Mouse (Mus musculus): ENCODE results near the gene Slc38a6. TPM values are rescaled to one million over a fixed set of nuclear protein-coding genes. Genes with fewer than 3 reads are reported as not detected.

The Slc38a6 gene
- polyA plus RNA-seq (2016; fragmentation: Nextera tagmentation; extraction: Ambion mirVana), result 10.0 and 12.6 TPM in 2 replicates

- H3K36me3 ChIP-seq, result peaks cover 20% of the 10 kb centered on the region
- peak; percentile 96 for ATAC-seq (ENCODE audit: low FRiP score, low read depth)
- under 1% methylated on average over 53 of the region's 53 CpGs for WGBS
Observed at GRCm38 (mm10) chr12:73286287-73287092, at the start of gene Slc38a6, which contains the start of gene Trmt5. Gene Slc38a6, plus strand, starts transcription at chr12:73286779. Gene Trmt5, minus strand, starts transcription at chr12:73286710.

DNA sequence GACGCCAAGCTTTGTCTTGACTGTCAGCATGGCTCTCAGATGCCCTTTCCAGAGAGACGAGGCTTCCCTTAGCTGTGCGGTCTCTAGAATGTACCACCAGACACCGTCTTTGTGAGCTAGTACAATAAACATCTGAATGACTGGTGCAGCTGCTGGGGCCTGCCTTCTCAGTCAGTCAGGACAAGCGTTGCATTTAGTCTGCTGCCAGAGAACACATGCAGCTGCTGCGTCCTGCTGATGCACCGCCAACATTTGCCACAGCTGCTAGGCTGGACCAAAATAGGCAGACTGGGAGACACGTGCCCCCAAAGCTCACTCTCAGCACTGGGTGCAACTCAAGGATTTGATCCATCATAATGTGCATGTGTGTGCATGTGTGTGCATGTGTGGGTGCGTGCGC is 44.6 kb upstream of the Slc38a6 start:
- no peak overlapping the region for H3K9ac ChIP-seq
- peak; percentile 86 for ATAC-seq (ENCODE audit: low FRiP score, low read depth)
- no peaks in the 10 kb centered on the region for H3K36me3 ChIP-seq
- H3K4me2 ChIP-seq (replicated peaks), result no peak overlapping the region
- no peaks in the 10 kb centered on the region for H3K27me3 ChIP-seq (replicated peaks)
- H3K9me3 ChIP-seq, result no peaks in the 10 kb centered on the region
- 30% methylated on average over 10 of the region's 10 CpGs for WGBS
- no peak overlapping the region for H3K27ac ChIP-seq
- no peak overlapping the region for H3K4me3 ChIP-seq
- H3K4me1 ChIP-seq, result peaks cover 7% of the 10 kb centered on the region; the same call in 1 of the 2 replicates

More at GRCm38 (mm10) chr12:73286287-73287092, at the start of gene Slc38a6, which contains the start of gene Trmt5:
- Histone ChIP-seq H3K4me1 (peaks cover 9% of the 10 kb centered on the region; the same call in 1 of the 2 replicates), H3K27me3 (replicated peaks) (no peaks in the 10 kb centered on the region), H3K9me3 (no peaks in the 10 kb centered on the region), H3K4me2 (replicated peaks) (peak within 1 kb of the TSS; percentile 60), H3K27ac (peak within 1 kb of the TSS; percentile 64), H3K9ac (peak within 1 kb of the TSS; percentile 65), H3K4me3 (peak within 1 kb of the TSS; percentile 60)

DNA sequence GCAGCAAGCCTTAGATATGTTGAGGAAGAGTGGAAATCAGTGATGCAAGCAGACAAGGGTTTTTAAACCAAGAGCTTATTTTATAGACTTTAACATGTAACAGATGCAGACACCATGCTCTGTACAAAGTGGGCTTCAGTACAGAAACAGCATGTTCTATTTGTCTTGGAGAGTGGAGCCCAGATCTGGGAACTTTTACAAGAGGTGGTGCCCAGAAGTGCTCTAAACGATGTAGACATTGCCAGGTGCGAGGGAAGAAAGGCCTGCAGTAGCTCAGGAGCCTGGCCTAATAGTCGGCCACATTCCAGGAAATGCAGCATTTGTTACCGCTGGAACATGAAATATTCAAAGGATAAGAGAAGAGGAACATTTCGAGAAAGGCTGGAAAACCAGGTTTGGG is 40.9 kb upstream of the Slc38a6 start:
- no peak overlapping the region for H3K27ac ChIP-seq
- whole genome bisulfite sequencing, result 81% methylated on average over 5 of the region's 5 CpGs
- H3K4me1 ChIP-seq, result peaks cover 7% of the 10 kb centered on the region; the same call in 1 of the 2 replicates
- H3K27me3 ChIP-seq (replicated peaks), result no peaks in the 10 kb centered on the region
- H3K4me3 ChIP-seq, result no peak overlapping the region
- ATAC-seq (ENCODE audit: low FRiP score, low read depth), result no peak
- H3K4me2 ChIP-seq (replicated peaks), result no peak overlapping the region
- H3K36me3 ChIP-seq, result no peaks in the 10 kb centered on the region
- H3K9me3 ChIP-seq, result no peaks in the 10 kb centered on the region
- no peak overlapping the region for H3K9ac ChIP-seq

GRCm38 (mm10) chr12:73255006-73255405 is 31.6 kb upstream of the Slc38a6 start:
- Histone ChIP-seq H3K4me3 (no peak overlapping the region), H3K9ac (no peak overlapping the region), H3K36me3 (no peaks in the 10 kb centered on the region), H3K27ac (no peak overlapping the region), H3K9me3 (no peaks in the 10 kb centered on the region), H3K4me1 (no peaks in the 10 kb centered on the region), H3K27me3 (replicated peaks) (no peaks in the 10 kb centered on the region), H3K4me2 (replicated peaks) (no peak overlapping the region)
- 73% methylated on average over 2 of the region's 2 CpGs for WGBS
- ATAC-seq (ENCODE audit: low FRiP score, low read depth), result no peak

DNA sequence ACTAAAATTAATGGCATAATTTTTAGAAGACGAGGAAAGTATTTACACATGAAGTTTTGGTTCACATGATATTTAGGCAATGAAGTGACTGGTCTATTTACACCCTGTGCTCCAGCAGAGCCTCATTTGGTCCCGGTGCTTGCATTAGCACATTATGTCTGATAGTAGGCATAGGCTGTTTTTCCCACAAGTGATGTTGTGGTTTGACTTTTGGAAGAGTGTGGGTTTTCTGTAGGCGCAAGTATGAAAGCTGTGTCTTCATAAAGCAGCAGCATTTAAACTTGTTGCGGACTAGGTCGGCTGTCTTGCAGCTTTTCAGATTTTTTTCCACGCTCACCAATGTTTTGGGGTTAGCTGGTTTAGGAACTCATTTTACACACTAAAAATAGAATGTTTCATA is 27.3 kb upstream of the Slc38a6 start:
- H3K4me1 ChIP-seq, result no peaks in the 10 kb centered on the region
- 94% methylated on average over 6 of the region's 6 CpGs for WGBS
- peaks cover 6% of the 10 kb centered on the region for H3K9me3 ChIP-seq
- no peak overlapping the region for H3K27ac ChIP-seq
- H3K4me3 ChIP-seq, result no peak overlapping the region
- ATAC-seq (ENCODE audit: low FRiP score, low read depth), result no peak
- no peak overlapping the region for H3K9ac ChIP-seq
- no peak overlapping the region for H3K4me2 ChIP-seq (replicated peaks)
- H3K27me3 ChIP-seq (replicated peaks), result no peaks in the 10 kb centered on the region
- peaks cover 2% of the 10 kb centered on the region; the same call in 1 of the 2 replicates for H3K36me3 ChIP-seq

GRCm38 (mm10) chr12:73260339-73260738 is 26.2 kb upstream of the Slc38a6 start:
- ATAC-seq (ENCODE audit: low FRiP score, low read depth), result no peak
- 98% methylated on average over 1 of the region's 1 CpGs for WGBS

DNA sequence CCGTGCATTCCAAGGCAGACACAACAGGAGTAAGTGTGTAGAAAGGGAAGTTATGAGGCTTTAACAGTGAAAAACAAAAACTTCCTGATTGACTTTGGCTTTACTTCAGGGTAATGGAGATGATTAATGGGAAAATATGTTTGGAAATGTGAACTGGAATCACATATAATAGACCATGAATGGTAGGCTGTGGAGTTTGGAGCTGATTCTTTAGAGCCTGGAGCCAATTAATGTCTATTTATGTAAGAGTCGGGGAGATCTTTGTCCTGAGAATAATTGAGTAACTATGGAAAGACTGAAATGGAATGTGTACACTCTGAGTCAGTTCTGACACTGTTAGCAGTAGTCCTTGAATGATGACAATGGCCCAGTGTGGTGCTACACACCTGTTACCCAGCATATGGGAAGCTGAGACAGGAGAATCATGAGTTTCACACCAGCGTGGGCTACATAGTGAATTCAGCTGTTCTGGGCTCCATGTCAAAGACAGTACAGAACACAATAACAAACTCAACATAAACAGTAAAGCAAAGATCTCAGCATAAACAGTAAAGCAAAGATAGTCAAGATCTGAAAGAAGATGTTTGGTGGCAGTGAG is 21.1 kb upstream of the Slc38a6 start:
- Histone ChIP-seq H3K27me3 (replicated peaks) (no peaks in the 10 kb centered on the region), H3K4me3 (no peak overlapping the region), H3K9me3 (peaks cover 6% of the 10 kb centered on the region; the same call in 1 of the 2 replicates), H3K36me3 (no peaks in the 10 kb centered on the region), H3K4me2 (replicated peaks) (no peak overlapping the region), H3K9ac (no peak overlapping the region), H3K4me1 (no peaks in the 10 kb centered on the region), H3K27ac (no peak overlapping the region)
- whole genome bisulfite sequencing, result 81% methylated on average over 3 of the region's 3 CpGs
- no peak for ATAC-seq (ENCODE audit: low FRiP score, low read depth)

More at GRCm38 (mm10) chr12:73260339-73260738, 26.2 kb upstream of the Slc38a6 start:
- Histone ChIP-seq H3K9ac (no peak overlapping the region), H3K9me3 (peaks cover 6% of the 10 kb centered on the region), H3K4me1 (no peaks in the 10 kb centered on the region), H3K27ac (no peak overlapping the region), H3K4me2 (replicated peaks) (no peak overlapping the region), H3K36me3 (peaks cover 2% of the 10 kb centered on the region; the same call in 1 of the 2 replicates), H3K27me3 (replicated peaks) (no peaks in the 10 kb centered on the region), H3K4me3 (no peak overlapping the region)

GRCm38 (mm10) chr12:73266597-73266996 is 20.0 kb upstream of the Slc38a6 start:
- Histone ChIP-seq H3K9ac (no peak overlapping the region), H3K4me1 (no peaks in the 10 kb centered on the region), H3K36me3 (no peaks in the 10 kb centered on the region), H3K4me2 (replicated peaks) (no peak overlapping the region), H3K4me3 (no peak overlapping the region), H3K9me3 (peaks cover 6% of the 10 kb centered on the region; the same call in 1 of the 2 replicates), H3K27ac (no peak overlapping the region), H3K27me3 (replicated peaks) (no peaks in the 10 kb centered on the region)
- WGBS, result 83% methylated on average over 1 of the region's 1 CpGs
- no peak for ATAC-seq (ENCODE audit: low FRiP score, low read depth)

GRCm38 (mm10) chr12:73268497-73268896 is 18.1 kb upstream of the Slc38a6 start:
- 60% methylated on average over 1 of the region's 1 CpGs for WGBS
- H3K27me3 ChIP-seq (replicated peaks), result no peaks in the 10 kb centered on the region
- H3K9ac ChIP-seq, result no peak overlapping the region
- no peak for ATAC-seq (ENCODE audit: low FRiP score, low read depth)
- no peaks in the 10 kb centered on the region for H3K9me3 ChIP-seq
- no peak overlapping the region for H3K27ac ChIP-seq
- H3K36me3 ChIP-seq, result no peaks in the 10 kb centered on the region
- no peaks in the 10 kb centered on the region for H3K4me1 ChIP-seq
- no peak overlapping the region for H3K4me3 ChIP-seq
- H3K4me2 ChIP-seq (replicated peaks), result no peak overlapping the region

DNA sequence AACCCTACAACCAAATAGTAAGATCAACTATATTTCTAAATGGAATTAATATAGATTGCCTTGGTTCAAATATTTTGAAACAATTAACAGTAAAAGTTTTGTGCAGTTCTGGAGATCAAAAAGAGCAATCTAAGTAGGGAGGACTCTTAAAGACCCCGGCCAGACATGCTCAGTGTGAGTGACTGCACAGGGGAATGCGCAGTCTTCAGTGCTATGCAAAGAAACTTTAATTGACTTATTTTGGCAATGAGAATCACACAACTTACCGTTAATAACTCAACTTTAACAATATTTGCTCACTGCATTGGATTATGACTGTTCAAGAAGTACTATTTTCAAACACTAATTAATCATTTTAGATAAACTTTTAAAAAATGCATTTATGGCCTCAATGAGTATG is 17.0 kb upstream of the Slc38a6 start:
- no peaks in the 10 kb centered on the region for H3K9me3 ChIP-seq
- no peaks in the 10 kb centered on the region for H3K4me1 ChIP-seq
- no peak for ATAC-seq (ENCODE audit: low FRiP score, low read depth)
- 83% methylated on average over 3 of the region's 3 CpGs for WGBS
- no peak overlapping the region for H3K4me3 ChIP-seq
- no peak overlapping the region for H3K9ac ChIP-seq
- no peak overlapping the region for H3K27ac ChIP-seq
- H3K4me2 ChIP-seq (replicated peaks), result no peak overlapping the region
- no peaks in the 10 kb centered on the region for H3K27me3 ChIP-seq (replicated peaks)
- peaks cover 4% of the 10 kb centered on the region; the same call in 1 of the 2 replicates for H3K36me3 ChIP-seq

DNA sequence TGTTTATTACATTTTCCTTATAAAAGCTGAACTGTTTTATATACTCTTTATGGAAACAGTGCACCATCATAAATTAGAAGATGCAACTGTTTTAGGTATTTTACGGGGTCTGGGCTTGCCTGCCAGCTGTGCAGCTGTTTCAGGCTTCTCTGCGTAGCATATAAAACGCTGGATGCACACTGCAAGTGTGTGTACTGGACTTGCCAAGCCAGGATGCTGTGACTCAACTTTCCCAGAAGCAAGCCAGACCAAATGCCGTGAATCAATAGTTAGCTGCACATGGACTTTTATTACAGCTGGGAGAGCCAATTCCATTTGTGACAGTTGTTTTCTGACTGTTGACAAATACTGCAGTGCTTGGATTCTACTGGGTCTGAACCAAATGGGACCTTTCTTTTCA is 16.6 kb upstream of the Slc38a6 start:
- Histone ChIP-seq H3K27ac (no peak overlapping the region), H3K4me3 (no peak overlapping the region), H3K4me1 (no peaks in the 10 kb centered on the region), H3K9ac (no peak overlapping the region), H3K36me3 (peaks cover 6% of the 10 kb centered on the region; the same call in 1 of the 2 replicates), H3K27me3 (replicated peaks) (no peaks in the 10 kb centered on the region), H3K4me2 (replicated peaks) (no peak overlapping the region), H3K9me3 (no peaks in the 10 kb centered on the region)
- no peak for ATAC-seq (ENCODE audit: low FRiP score, low read depth)
- WGBS, result 74% methylated on average over 4 of the region's 4 CpGs

- Histone ChIP-seq H3K9me3 (peaks cover 13% of the 10 kb centered on the region; the same call in 1 of the 2 replicates), H3K27ac (no peak overlapping the region), H3K4me3 (no peak overlapping the region), H3K4me2 (replicated peaks) (no peak overlapping the region), H3K36me3 (peaks cover 32% of the 10 kb centered on the region), H3K9ac (no peak overlapping the region), H3K27me3 (replicated peaks) (no peaks in the 10 kb centered on the region), H3K4me1 (no peaks in the 10 kb centered on the region)
- 96% methylated on average over 3 of the region's 3 CpGs for WGBS
- no peak for ATAC-seq (ENCODE audit: low FRiP score, low read depth)
Observed at GRCm38 (mm10) chr12:73274921-73275320, 11.7 kb upstream of the Slc38a6 start.

Data from neural tube, embryonic 12.5 days (tissue).